Mouse (Mus musculus): ENCODE data around the gene Metrn. TPM values are rescaled to one million over a fixed set of nuclear protein-coding genes. Genes with fewer than 3 reads are reported as not detected.

Metrn gene
- polyA plus RNA-seq, 1 experiment: 7.2 TPM

GRCm38 (mm10) chr17:25838904-25839303 lies 42.0 kb upstream of the Metrn start:
- H3K36me3 ChIP-seq (ENCODE audit: control insufficient read depth): peaks cover 84% of the 10 kb centered on the region
- H3K27me3 ChIP-seq (ENCODE audit: control insufficient read depth): no peaks in the 10 kb centered on the region
- no peak for TF ChIP-seq GATA1 (IDR thresholded peaks at IDR 0.05; ENCODE audit: low read length)
- TF ChIP-seq TAL1 (IDR thresholded peaks at IDR 0.05; ENCODE audit: low read length): no peak
- peaks cover 85% of the 10 kb centered on the region for H3K4me1 ChIP-seq (ENCODE audit: control insufficient read depth)
- H3K9me3 ChIP-seq (ENCODE audit: control insufficient read depth, low read length): no peaks in the 10 kb centered on the region
- H3K4me3 ChIP-seq (replicated peaks): no peak overlapping the region

DNA sequence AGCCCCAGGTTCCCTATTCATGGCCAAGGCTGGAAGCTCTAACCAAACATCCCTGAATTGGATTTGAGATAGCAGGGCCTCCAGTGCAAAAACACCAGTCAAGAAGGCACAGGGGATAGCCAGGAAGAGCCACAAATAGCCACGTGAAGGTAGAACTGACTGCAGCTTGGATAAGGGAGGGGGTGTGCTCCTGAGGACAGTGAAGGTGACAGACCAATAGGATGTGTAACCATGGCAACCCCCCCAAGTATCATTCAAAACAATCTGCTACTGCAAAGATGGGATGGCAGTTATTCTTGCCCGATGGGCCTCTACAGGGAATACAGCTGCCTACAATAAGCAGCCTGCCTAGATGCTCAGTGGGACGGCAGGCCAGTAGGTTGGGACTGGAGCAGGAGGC lies 40.6 kb upstream of the Metrn start:
- peaks cover 82% of the 10 kb centered on the region for H3K4me1 ChIP-seq (ENCODE audit: control insufficient read depth)
- TF ChIP-seq GATA1 (IDR thresholded peaks at IDR 0.05; ENCODE audit: low read length) (no peak), TAL1 (IDR thresholded peaks at IDR 0.05; ENCODE audit: low read length) (no peak)
- no peak overlapping the region for H3K4me3 ChIP-seq (replicated peaks)
- no peaks in the 10 kb centered on the region for H3K27me3 ChIP-seq (ENCODE audit: control insufficient read depth)
- H3K36me3 ChIP-seq (ENCODE audit: control insufficient read depth): peaks cover 76% of the 10 kb centered on the region
- no peaks in the 10 kb centered on the region for H3K9me3 ChIP-seq (ENCODE audit: control insufficient read depth, low read length)

DNA sequence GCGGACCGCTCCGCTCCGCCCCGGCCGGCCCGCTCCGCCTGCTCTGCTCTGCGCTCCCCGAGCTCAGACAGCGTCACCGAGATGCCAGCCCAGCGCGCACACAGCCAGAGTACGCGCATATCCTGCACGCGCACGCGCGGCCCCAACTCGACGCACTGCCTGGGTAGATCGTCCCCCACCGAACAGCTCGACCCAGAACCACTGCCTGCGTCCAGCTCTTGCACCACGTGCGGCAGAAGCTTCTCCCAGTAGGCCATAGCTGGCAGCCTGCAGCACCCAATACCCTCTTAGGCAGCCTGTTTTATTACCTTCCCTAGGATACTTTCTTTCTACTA lies 40.1 kb upstream of the Metrn start, which contains the start of gene Rhbdl1:
Gene Rhbdl1 (minus strand): TSS at position 220 of the 335 bp plus-strand sequence.
- Histone ChIP-seq H3K4me1 (ENCODE audit: control insufficient read depth) (peaks cover 81% of the 10 kb centered on the region), H3K27me3 (ENCODE audit: control insufficient read depth) (no peaks in the 10 kb centered on the region), H3K4me3 (replicated peaks) (peak within 1 kb of the TSS; percentile 39), H3K36me3 (ENCODE audit: control insufficient read depth) (peaks cover 71% of the 10 kb centered on the region), H3K9me3 (ENCODE audit: control insufficient read depth, low read length) (no peaks in the 10 kb centered on the region)
- no peak for TF ChIP-seq GATA1 (IDR thresholded peaks at IDR 0.05; ENCODE audit: low read length)
- TF ChIP-seq TAL1 (IDR thresholded peaks at IDR 0.05; ENCODE audit: low read length): no peak

DNA sequence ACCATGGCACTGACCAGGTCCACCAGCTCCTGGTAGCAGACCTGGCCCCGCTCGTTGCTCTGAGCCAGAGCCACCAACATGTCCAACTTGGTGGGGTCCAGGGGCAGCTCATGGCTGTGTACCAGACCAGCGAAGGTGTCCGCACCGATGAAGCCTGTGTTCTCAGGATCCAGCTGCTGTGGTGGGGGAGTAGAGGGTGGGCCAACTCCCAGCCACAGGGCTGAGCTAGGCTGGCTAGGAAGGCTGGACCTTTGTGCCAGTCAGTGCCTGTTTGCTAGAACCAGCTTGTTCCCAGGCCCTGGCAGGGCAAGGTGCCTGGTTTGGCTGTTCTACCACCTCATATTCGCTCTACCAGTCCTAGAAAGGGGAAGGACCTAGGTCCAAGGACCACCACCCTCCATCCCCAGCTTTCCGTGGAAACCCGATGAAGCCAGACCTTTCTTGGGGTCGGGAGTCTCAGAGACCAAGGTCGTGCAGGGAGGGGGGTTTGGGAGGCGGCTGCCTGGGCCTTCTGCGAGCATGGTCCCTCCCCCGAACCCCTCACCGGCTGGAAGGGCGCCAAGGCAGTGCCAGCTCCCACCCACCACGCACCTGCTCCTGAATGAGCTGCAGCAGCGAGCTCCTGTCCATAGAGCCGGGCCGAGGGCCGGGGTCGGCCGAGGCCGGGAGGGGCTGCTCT lies 39.6 kb upstream of the Metrn start:
- H3K4me3 ChIP-seq (replicated peaks): peak overlapping the region; percentile 39
- peaks cover 82% of the 10 kb centered on the region for H3K4me1 ChIP-seq (ENCODE audit: control insufficient read depth)
- no peaks in the 10 kb centered on the region for H3K27me3 ChIP-seq (ENCODE audit: control insufficient read depth)
- H3K36me3 ChIP-seq (ENCODE audit: control insufficient read depth): peaks cover 71% of the 10 kb centered on the region
- TF ChIP-seq TAL1 (IDR thresholded peaks at IDR 0.05; ENCODE audit: low read length) (no peak), GATA1 (IDR thresholded peaks at IDR 0.05; ENCODE audit: low read length) (no peak)
- no peaks in the 10 kb centered on the region for H3K9me3 ChIP-seq (ENCODE audit: control insufficient read depth, low read length)

DNA sequence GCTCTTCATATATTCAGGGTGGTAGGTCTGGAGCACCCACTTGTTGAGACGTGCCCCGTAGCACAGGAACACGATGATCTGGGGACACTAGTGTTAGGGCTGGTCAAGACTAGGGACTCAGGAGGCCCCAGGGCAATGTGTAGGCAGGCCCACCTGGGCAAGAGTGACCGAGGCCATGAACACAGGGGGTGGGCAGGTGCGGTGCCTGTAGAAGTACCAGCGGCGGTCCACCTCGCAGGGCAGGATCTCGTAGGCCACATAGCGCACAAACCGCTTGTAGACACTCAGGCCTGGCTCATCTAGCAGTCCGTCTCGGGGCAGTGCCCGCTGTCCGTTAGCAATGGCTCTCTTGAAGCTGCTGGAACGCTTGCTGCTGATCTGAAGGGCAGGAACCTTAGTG lies 38.9 kb upstream of the Metrn start:
- H3K4me3 ChIP-seq (replicated peaks): no peak overlapping the region
- peaks cover 71% of the 10 kb centered on the region for H3K36me3 ChIP-seq (ENCODE audit: control insufficient read depth)

DNA sequence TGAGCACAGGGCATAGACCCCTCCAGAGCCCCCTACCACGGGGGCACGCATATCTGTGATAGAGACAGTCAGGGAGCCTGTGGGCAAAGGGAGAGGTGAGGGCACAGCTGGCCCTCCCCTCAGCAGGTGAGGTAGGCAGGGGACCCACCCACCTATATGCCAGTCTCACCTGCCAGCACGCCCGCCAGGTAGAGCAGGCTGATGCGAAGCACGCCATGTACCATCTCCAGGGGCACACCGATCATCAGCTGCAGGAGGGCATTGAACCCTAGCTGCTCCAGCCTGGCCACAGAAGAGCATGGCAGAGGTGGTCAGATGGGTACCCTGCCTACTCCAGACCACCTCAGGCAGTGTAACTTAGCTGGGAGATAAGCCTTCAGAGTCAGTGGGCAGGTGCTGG lies 38.4 kb upstream of the Metrn start:
- Histone ChIP-seq H3K36me3 (ENCODE audit: control insufficient read depth) (peaks cover 71% of the 10 kb centered on the region), H3K27me3 (ENCODE audit: control insufficient read depth) (no peaks in the 10 kb centered on the region), H3K4me1 (ENCODE audit: control insufficient read depth) (peaks cover 85% of the 10 kb centered on the region), H3K4me3 (replicated peaks) (no peak overlapping the region), H3K9me3 (ENCODE audit: control insufficient read depth, low read length) (no peaks in the 10 kb centered on the region)
- no peak for TF ChIP-seq TAL1 (IDR thresholded peaks at IDR 0.05; ENCODE audit: low read length)
- TF ChIP-seq GATA1 (IDR thresholded peaks at IDR 0.05; ENCODE audit: low read length): no peak

More for the DNA sequence above, 38.9 kb upstream of the Metrn start:
- Histone ChIP-seq H3K27me3 (ENCODE audit: control insufficient read depth) (no peaks in the 10 kb centered on the region), H3K9me3 (ENCODE audit: control insufficient read depth, low read length) (no peaks in the 10 kb centered on the region), H3K4me1 (ENCODE audit: control insufficient read depth) (peaks cover 84% of the 10 kb centered on the region)
- no peak for TF ChIP-seq TAL1 (IDR thresholded peaks at IDR 0.05; ENCODE audit: low read length)
- TF ChIP-seq GATA1 (IDR thresholded peaks at IDR 0.05; ENCODE audit: low read length): no peak

DNA sequence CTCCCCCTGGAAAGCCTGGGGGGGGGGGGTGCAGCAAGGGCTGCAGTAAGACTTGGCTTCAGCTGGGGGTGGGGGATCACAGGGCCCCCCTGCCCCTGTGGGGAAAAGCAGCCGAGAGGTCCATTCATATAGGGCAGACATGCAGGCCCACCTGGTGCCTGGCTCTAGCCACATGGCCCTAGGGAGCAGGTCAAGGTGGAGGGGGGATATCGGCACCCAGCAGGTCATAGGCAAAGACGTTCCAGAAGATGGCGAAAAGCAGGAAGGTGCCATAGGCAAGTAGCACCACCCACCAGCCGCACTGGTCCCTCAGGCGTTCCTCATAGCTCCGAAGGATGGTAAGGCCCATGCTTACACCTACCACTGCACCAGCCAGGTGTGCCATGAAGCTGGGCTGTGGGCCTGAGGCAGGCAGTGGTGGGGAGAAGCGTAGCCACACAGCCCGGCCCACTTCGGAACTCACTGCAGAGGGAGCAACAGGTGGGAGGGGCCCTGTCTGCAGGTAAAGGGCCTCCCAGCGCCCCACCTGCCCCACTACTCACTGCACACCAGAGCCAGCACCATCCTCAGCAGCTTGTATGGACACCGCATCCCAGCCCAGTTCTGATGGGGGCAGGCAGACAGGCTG lies 37.8 kb upstream of the Metrn start:
- TF ChIP-seq TAL1 (IDR thresholded peaks at IDR 0.05; ENCODE audit: low read length) (no peak), GATA1 (IDR thresholded peaks at IDR 0.05; ENCODE audit: low read length) (no peak)

DNA sequence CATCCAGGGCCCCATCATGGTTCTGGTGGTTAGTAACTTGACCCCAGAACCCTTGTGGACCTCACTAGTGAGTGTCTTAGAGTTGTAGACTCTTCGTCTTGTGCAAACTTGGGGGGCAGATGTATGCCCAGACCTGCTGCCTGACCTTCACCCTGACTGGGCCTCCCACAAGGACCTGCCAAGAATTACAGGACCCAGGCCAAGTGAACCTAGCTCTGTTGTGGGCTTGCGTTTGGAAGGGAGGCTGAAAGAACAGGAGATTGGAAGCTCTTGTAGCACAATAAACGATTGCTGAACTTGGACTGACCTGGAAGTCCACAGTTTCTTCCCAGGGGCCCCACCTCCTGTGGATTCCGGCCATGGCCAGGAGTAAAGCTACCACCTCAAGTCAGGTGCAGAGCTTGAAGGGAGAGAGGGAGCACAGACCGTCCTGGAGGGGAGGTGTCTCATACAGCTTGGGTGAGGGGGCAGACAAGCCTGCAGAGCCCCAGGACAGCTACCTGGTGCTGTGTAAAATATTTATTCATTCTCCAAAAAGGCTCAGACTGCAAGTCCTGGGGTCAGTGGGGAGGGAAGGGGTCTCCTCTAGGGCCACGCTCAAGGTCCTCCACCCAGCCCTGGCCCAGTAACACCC lies 37.1 kb upstream of the Metrn start:
- TF ChIP-seq GATA1 (IDR thresholded peaks at IDR 0.05; ENCODE audit: low read length) (no peak), TAL1 (IDR thresholded peaks at IDR 0.05; ENCODE audit: low read length) (no peak)
- no peaks in the 10 kb centered on the region for H3K9me3 ChIP-seq (ENCODE audit: control insufficient read depth, low read length)
- peaks cover 71% of the 10 kb centered on the region for H3K36me3 ChIP-seq (ENCODE audit: control insufficient read depth)
- no peaks in the 10 kb centered on the region for H3K27me3 ChIP-seq (ENCODE audit: control insufficient read depth)
- H3K4me3 ChIP-seq (replicated peaks): peak overlapping the region; percentile 81
- peaks cover 92% of the 10 kb centered on the region for H3K4me1 ChIP-seq (ENCODE audit: control insufficient read depth)

More for the DNA sequence above, 37.8 kb upstream of the Metrn start:
- H3K27me3 ChIP-seq (ENCODE audit: control insufficient read depth): no peaks in the 10 kb centered on the region
- peaks cover 91% of the 10 kb centered on the region for H3K4me1 ChIP-seq (ENCODE audit: control insufficient read depth)
- H3K36me3 ChIP-seq (ENCODE audit: control insufficient read depth): peaks cover 71% of the 10 kb centered on the region
- peak overlapping the region; percentile 81 for H3K4me3 ChIP-seq (replicated peaks)
- no peaks in the 10 kb centered on the region for H3K9me3 ChIP-seq (ENCODE audit: control insufficient read depth, low read length)

DNA sequence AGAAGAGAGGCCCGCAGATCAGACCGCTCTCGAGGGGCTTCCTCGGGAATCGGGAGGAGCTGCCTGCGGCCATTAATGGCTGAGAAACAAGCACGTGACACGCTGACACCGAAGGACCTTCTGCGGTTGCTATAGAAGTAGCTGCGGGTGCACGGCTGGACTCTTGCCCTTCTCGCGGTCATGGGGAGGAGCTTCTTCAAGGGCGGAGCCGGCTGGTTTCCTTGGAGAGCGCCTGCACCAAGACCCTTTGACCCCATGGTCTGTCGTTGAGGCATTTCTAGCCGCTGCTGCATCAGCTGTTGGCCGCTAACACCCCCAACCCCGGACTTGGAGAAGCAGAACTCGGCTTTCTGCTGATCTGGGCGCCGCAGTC lies 36.3 kb upstream of the Metrn start, which contains the start of gene Stub1:
Gene Stub1 (minus strand): TSS at position 114 of the 373 bp plus-strand sequence.
- no peaks in the 10 kb centered on the region for H3K9me3 ChIP-seq (ENCODE audit: control insufficient read depth, low read length)
- peak within 1 kb of the TSS; percentile 81 for H3K4me3 ChIP-seq (replicated peaks)

More for the DNA sequence above, 36.3 kb upstream of the Metrn start, which contains the start of gene Stub1:
- Histone ChIP-seq H3K4me1 (ENCODE audit: control insufficient read depth) (peaks cover 95% of the 10 kb centered on the region), H3K36me3 (ENCODE audit: control insufficient read depth) (peaks cover 66% of the 10 kb centered on the region), H3K27me3 (ENCODE audit: control insufficient read depth) (no peaks in the 10 kb centered on the region)
- TF ChIP-seq GATA1 (IDR thresholded peaks at IDR 0.05; ENCODE audit: low read length) (no peak), TAL1 (IDR thresholded peaks at IDR 0.05; ENCODE audit: low read length) (no peak)
